9 mouse cellular contexts compared by ENCODE assay signal in the genomic region with DNA sequence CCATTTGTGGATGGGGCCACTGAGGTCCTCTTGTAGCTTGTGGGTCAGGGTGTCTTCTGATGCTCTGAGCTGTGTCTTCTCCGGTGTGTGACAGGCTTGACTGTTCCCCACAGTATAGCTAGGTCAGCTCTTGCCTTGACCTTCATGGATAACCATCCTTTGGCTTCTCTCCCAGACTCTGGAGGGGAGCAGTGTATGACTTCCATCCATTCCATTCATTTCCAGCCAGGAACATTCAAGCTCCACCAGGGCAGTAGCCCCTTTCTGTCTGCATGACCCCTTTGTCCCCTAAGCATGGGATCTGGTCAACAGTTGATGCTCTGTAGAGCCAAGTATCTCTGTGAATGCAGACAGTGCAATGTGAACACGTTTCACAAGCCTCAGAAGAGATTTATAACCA. TPM values are rescaled to one million over a fixed set of nuclear protein-coding genes. Genes with fewer than 3 reads are reported as not detected.
A peak's percentile ranks its signal among the peaks of the same experiment; 100 is the strongest.
DNase-seq lines count a peak whose midpoint lies in the region; ATAC-seq and TF ChIP-seq lines count a peak whose summit lies in the region.
"Had no signal": no experiment of that assay in that cellular context is flagged by ENCODE, and none has a peak within 500 bp of the region (broad histone marks: within the 10 kb centered on the region; RNA-seq: fewer than 3 reads in every experiment).

No protein-coding gene starts in this region.

- peak overlapping the region; percentile 77; the same call in 1 of the 2 replicates for H3K4me2 ChIP-seq in kidney, embryonic 14.5 days (replicated peaks; ENCODE audit: low read depth, low read length)
- peak overlapping the region; percentile 86 for H3K4me2 ChIP-seq in hindbrain, embryonic 13.5 days
- peak overlapping the region; percentile 86 for H3K4me2 ChIP-seq in midbrain, embryonic 16.5 days (ENCODE audit: low read length)

- no peak for TF ChIP-seq CTCF in cerebellum, adult 2 months (IDR thresholded peaks at IDR 0.05; ENCODE audit: borderline replicate concordance, insufficient read depth, low read depth, low read length)

- TF ChIP-seq POLR2A in cerebellum, adult 2 months (IDR thresholded peaks at IDR 0.05; ENCODE audit: borderline replicate concordance, insufficient read depth, low read length) = no peak

- peaks cover 15% of the 10 kb centered on the region for H3K4me1 ChIP-seq in kidney, embryonic 14.5 days (ENCODE audit: control insufficient read depth, insufficient read depth, low read length)
- H3K4me1 ChIP-seq in cerebellum, adult 2 months (ENCODE audit: control insufficient read depth, insufficient read depth, low read length) = peaks cover 17% of the 10 kb centered on the region; the same call in 1 of the 2 replicates
- peaks cover 31% of the 10 kb centered on the region for H3K4me1 ChIP-seq in hindbrain, embryonic 13.5 days (replicated peaks)
- peaks cover 26% of the 10 kb centered on the region for H3K4me1 ChIP-seq in midbrain, embryonic 16.5 days (ENCODE audit: control insufficient read depth, insufficient read depth, low read length)

- no peak overlapping the region for H3K9ac ChIP-seq in kidney, embryonic 14.5 days (ENCODE audit: low read depth, low read length)
- peak overlapping the region; percentile 77; the same call in 1 of the 2 replicates for H3K9ac ChIP-seq in hindbrain, embryonic 13.5 days
- no peak overlapping the region; the same call in 1 of the 2 replicates for H3K9ac ChIP-seq in midbrain, embryonic 16.5 days (ENCODE audit: low read depth, low read length)

- H3K9me3 ChIP-seq in kidney, embryonic 14.5 days (ENCODE audit: control insufficient read depth, low read length) = no peaks in the 10 kb centered on the region
- H3K9me3 ChIP-seq in hindbrain, embryonic 13.5 days = no peaks in the 10 kb centered on the region
- no peaks in the 10 kb centered on the region for H3K9me3 ChIP-seq in midbrain, embryonic 16.5 days (replicated peaks; ENCODE audit: control insufficient read depth, low read length, poor library complexity, severe bottlenecking)

- ATAC-seq in kidney, embryonic 14.5 days (ENCODE audit: low FRiP score, low TSS enrichment) = no peak
- ATAC-seq in hindbrain, embryonic 13.5 days (ENCODE audit: low FRiP score) = no peak
- ATAC-seq in midbrain, embryonic 16.5 days = no peak

- no peak overlapping the region for H3K4me3 ChIP-seq in kidney, embryonic 14.5 days (ENCODE audit: low read length)
- H3K4me3 ChIP-seq in cerebellum, adult 2 months (replicated peaks; ENCODE audit: insufficient read depth, low read depth, low read length) = no peak overlapping the region
- peak overlapping the region; percentile 98 for H3K4me3 ChIP-seq in hindbrain, embryonic 13.5 days
- no peak overlapping the region for H3K4me3 ChIP-seq in midbrain, embryonic 16.5 days (ENCODE audit: low read depth, low read length)

- no peak for DNase-seq in kidney, postnatal 25 days
- DNase-seq in cerebellum, adult 2 months = peak in 1 of 2 experiments; percentile 54
- DNase-seq in thymus, postnatal 14 days = no peak
- DNase-seq in urinary bladder, postnatal 4 days (ENCODE audit: low spot score in 2 of 2) = no peak
- DNase-seq in ovary, postnatal 10 days (ENCODE audit: low spot score) = no peak

- no peaks in the 10 kb centered on the region; the same call in 1 of the 2 replicates for H3K36me3 ChIP-seq in kidney, embryonic 14.5 days (ENCODE audit: control insufficient read depth, insufficient read depth, low read length)
- H3K36me3 ChIP-seq in hindbrain, embryonic 13.5 days = no peaks in the 10 kb centered on the region
- no peaks in the 10 kb centered on the region for H3K36me3 ChIP-seq in midbrain, embryonic 16.5 days (ENCODE audit: control insufficient read depth, insufficient read depth, low read length)

- WGBS in kidney, embryonic 14.5 days = 70% methylated on average over 2 of the region's 2 CpGs
- 15% methylated on average over 2 of the region's 2 CpGs for WGBS in cerebellum, adult 2 months
- WGBS in hindbrain, embryonic 13.5 days = 84% methylated on average over 2 of the region's 2 CpGs
- 84% methylated on average over 2 of the region's 2 CpGs for WGBS in midbrain, embryonic 16.5 days

- H3K27ac ChIP-seq in kidney, embryonic 14.5 days (ENCODE audit: low read depth, low read length) = no peak overlapping the region
- H3K27ac ChIP-seq in cerebellum, adult 2 months (ENCODE audit: insufficient read depth, low read length) = peak overlapping the region; percentile 97
- H3K27ac ChIP-seq in hindbrain, embryonic 13.5 days = peak overlapping the region; percentile 100
- peak overlapping the region; percentile 99 for H3K27ac ChIP-seq in midbrain, embryonic 16.5 days (ENCODE audit: low read length)

- H3K27me3 ChIP-seq in kidney, embryonic 14.5 days (ENCODE audit: control insufficient read depth, insufficient read depth, low read length) = no peaks in the 10 kb centered on the region
- H3K27me3 ChIP-seq in cerebellum, adult 2 months (ENCODE audit: control insufficient read depth, insufficient read depth, low read length) = no peaks in the 10 kb centered on the region
- no peaks in the 10 kb centered on the region for H3K27me3 ChIP-seq in hindbrain, embryonic 13.5 days
- no peaks in the 10 kb centered on the region for H3K27me3 ChIP-seq in midbrain, embryonic 16.5 days (ENCODE audit: control insufficient read depth, insufficient read depth, low read depth, low read length)

RNA-seq across cellular contexts. Expression of gene Ppp2ca, which starts 0.9 kb away (rescaled TPM):
- 83.4 and 110 TPM in 2 replicates for polyA plus RNA-seq in kidney, embryonic 14.5 days (2014; fragmentation: Nextera tagmentation; extraction: Ambion mirVana)
- 112 and 113 TPM in 2 replicates for polyA plus RNA-seq in cerebellum, adult 2 months (2012; rRNA removed)
- polyA plus RNA-seq in hindbrain, embryonic 13.5 days (2015; fragmentation: Nextera tagmentation; extraction: Ambion mirVana) = 122 TPM in 2 replicates
- 122 and 123 TPM in 2 replicates for polyA plus RNA-seq in midbrain, embryonic 16.5 days (2015; fragmentation: Nextera tagmentation; extraction: Ambion mirVana)

RNA-seq across cellular contexts. Expression of gene Olfr1373, which starts 47.7 kb away (rescaled TPM):
- not detected in 2 replicates for polyA plus RNA-seq in kidney, embryonic 14.5 days (2014; fragmentation: Nextera tagmentation; extraction: Ambion mirVana)
- not detected in 2 replicates for polyA plus RNA-seq in cerebellum, adult 2 months (2012; rRNA removed)
- polyA plus RNA-seq in hindbrain, embryonic 13.5 days (2015; fragmentation: Nextera tagmentation; extraction: Ambion mirVana) = not detected in 2 replicates
- not detected in 2 replicates for polyA plus RNA-seq in midbrain, embryonic 16.5 days (2015; fragmentation: Nextera tagmentation; extraction: Ambion mirVana)
- polyA plus RNA-seq: gonadal fat pad, adult 2 months had no signal
